Mouse (Mus musculus) midbrain, embryonic 11.5 days (tissue): Measurements from ENCODE around the gene Pex14. TPM values are rescaled to one million over a fixed set of nuclear protein-coding genes. Genes with fewer than 3 reads are reported as not detected.

Experiments
- ATAC-seq: fragments of 200-750 bp; cut with Nextera tagmentation; 2 replicates; pipeline ENCODE4 v1.8.0; 2017; ENCODE audit warnings: moderate TSS enrichment, moderate library complexity; ENCODE audit not compliant: low FRiP score
- DNase-seq: peaks from one replicate; pipeline ENCODE4 v3.0.0; 2015; ENCODE audit warnings: low spot score; ENCODE audit errors: missing footprints
- H3K27ac ChIP-seq: fragments of 300-500 bp; sonication (generic); 2 replicates; pipeline ENCODE4 v1.5.1; 2014; ENCODE audit warnings: low read depth, low read length
- H3K27me3 ChIP-seq: fragments of 300-500 bp; sonication (generic); 2 replicates; pipeline ENCODE4 v1.6.1; 2014; ENCODE audit warnings: mild to moderate bottlenecking, low read length, moderate library complexity, mixed read lengths; ENCODE audit not compliant: control insufficient read depth, insufficient read depth
- H3K36me3 ChIP-seq: fragments of 300-500 bp; sonication (generic); 2 replicates; pipeline ENCODE4 v1.6.1; 2014; ENCODE audit warnings: mild to moderate bottlenecking, low read length, moderate library complexity, mixed read lengths; ENCODE audit not compliant: control insufficient read depth, insufficient read depth
- H3K4me1 ChIP-seq: fragments of 300-500 bp; sonication (generic); 2 replicates; pipeline ENCODE4 v1.6.1; 2014; ENCODE audit warnings: low read length; ENCODE audit not compliant: control insufficient read depth, insufficient read depth
- H3K4me2 ChIP-seq: fragments of 300-500 bp; sonication (generic); 2 replicates; pipeline ENCODE4 v1.6.1; 2014; ENCODE audit warnings: mild to moderate bottlenecking, moderate library complexity
- H3K4me3 ChIP-seq: fragments of 300-500 bp; sonication (generic); 2 replicates; pipeline ENCODE4 v1.5.1; 2014; ENCODE audit warnings: low read depth, low read length
- H3K9ac ChIP-seq: fragments of 300-500 bp; sonication (generic); 2 replicates; pipeline ENCODE4 v1.6.1; 2014; ENCODE audit warnings: low read length
- H3K9me3 ChIP-seq: fragments of 300-500 bp; sonication (generic); 2 replicates; pipeline ENCODE4 v1.6.1; 2016; ENCODE audit warnings: low read length; ENCODE audit not compliant: control insufficient read depth
- WGBS: fragments of 180-500 bp; shearing (Covaris S2); extraction: QIAGEN DNeasy Blood & Tissue Kit; methylation state at CpG from one replicate; pipeline ENCODE4 v1.1.7; 2014; 5-methylcytosine and 5-hydroxymethylcytosine counted together
- polyA plus RNA-seq: library from polyadenylated mRNA; unstranded; fragments of >200 nt; fragmentation: Nextera tagmentation; extraction: Ambion mirVana; gene quantifications from 2 replicates; pipeline ENCODE4 v1.2.1, GENCODE M21; 2014

Gene Pex14
- polyA plus RNA-seq, 1 experiment from 2014 or later, result 35.9 TPM

DNA sequence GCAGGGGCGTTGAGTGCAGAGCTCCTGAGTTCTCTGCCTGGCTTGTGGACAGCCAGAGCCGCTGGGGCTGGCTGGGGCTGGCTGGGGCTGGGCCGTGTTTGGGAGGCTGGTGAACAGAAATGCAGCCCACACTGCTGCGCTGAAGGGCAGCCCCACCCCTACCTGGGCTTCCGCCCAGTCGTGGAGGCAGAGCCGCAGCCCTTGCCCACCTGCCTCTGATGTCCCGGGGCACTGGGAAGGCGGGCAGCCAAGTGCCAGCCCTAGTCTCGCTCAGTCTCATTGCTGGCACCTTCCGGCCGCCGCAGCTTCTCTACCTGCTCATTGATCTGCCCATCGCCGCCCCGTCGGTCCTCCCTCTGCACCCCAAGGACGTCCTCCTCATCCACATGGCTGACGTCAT is 138.6 kb downstream of the Pex14 start:
- no peaks in the 10 kb centered on the region for H3K9me3 ChIP-seq
- ATAC-seq, result 0 out of 2 replicates have a peak, but pooled peaks have one; percentile 5
- H3K36me3 ChIP-seq, result no peaks in the 10 kb centered on the region
- WGBS, result 94% methylated on average over 19 of the region's 19 CpGs
- no peak overlapping the region for H3K4me2 ChIP-seq
- no peak overlapping the region for H3K4me3 ChIP-seq
- no peak overlapping the region for H3K9ac ChIP-seq
- no peak overlapping the region for H3K27ac ChIP-seq
- no peaks in the 10 kb centered on the region for H3K4me1 ChIP-seq
- DNase-seq, result no peak
- no peaks in the 10 kb centered on the region for H3K27me3 ChIP-seq

DNA sequence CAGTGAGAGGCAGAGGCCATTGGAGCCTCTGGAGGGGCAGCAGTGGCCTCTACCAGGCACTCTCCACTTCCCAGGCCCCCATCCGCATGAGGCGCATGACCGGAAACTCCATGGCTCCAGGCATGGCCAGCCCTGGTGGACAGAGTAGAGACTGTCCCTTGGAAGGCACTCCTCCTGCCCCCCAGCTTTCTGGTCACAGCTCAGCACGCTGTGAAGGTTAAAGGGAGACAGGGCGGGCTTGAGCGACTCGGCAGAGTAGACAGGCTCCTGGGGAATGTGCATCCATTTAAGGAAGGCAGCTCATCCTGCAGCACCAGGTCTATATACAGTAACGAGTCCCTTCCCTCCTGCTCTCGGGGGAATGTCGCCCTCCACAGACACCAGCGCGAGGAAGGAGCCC is 139.7 kb downstream of the Pex14 start:
- H3K36me3 ChIP-seq, result no peaks in the 10 kb centered on the region
- no peak for ATAC-seq
- no peaks in the 10 kb centered on the region for H3K27me3 ChIP-seq
- 78% methylated on average over 12 of the region's 12 CpGs for WGBS
- no peak for DNase-seq
- no peaks in the 10 kb centered on the region for H3K4me1 ChIP-seq
- no peak overlapping the region for H3K27ac ChIP-seq
- H3K9me3 ChIP-seq, result no peaks in the 10 kb centered on the region
- H3K9ac ChIP-seq, result no peak overlapping the region
- no peak overlapping the region for H3K4me2 ChIP-seq
- H3K4me3 ChIP-seq, result no peak overlapping the region

DNA sequence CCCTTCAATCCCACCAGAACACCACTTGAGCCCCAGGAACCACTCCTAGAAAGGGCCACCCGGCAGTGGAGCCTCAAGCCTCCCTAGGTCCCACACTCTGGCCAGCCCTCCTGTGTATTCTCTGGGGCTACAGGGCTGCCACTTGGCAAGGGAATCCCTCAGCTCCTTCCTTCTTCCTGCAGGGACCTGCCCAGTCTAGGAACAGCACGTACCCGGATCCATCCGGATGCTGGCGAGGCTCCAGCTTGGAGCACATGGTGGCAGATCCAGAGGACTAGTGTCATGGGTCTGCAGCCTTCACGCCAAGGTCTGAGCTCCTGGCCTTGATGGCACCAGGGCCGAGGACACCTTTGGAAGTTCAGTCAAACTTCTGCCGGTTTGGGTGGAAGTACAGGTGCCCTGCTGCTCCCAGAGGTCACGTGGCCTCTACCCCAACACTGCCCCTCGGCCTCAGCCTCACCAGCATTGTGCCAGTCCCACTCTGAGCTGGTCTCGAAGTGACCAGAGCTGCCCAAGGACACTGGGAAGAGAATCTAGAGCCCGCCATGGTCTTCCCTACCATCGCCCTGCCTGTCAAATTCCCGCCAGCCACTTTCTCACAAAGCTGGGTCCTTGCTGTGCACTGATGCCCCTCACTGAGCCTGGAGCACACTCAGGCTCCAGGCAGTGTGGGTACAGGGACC is 144.4 kb downstream of the Pex14 start:
- Histone ChIP-seq H3K4me1 (peaks cover 11% of the 10 kb centered on the region), H3K36me3 (no peaks in the 10 kb centered on the region), H3K9me3 (no peaks in the 10 kb centered on the region), H3K27ac (no peak overlapping the region), H3K4me2 (no peak overlapping the region), H3K9ac (no peak overlapping the region), H3K4me3 (no peak overlapping the region), H3K27me3 (peaks cover 33% of the 10 kb centered on the region)
- WGBS, result 89% methylated on average over 14 of the region's 14 CpGs
- ATAC-seq, result no peak
- DNase-seq, result no peak

DNA sequence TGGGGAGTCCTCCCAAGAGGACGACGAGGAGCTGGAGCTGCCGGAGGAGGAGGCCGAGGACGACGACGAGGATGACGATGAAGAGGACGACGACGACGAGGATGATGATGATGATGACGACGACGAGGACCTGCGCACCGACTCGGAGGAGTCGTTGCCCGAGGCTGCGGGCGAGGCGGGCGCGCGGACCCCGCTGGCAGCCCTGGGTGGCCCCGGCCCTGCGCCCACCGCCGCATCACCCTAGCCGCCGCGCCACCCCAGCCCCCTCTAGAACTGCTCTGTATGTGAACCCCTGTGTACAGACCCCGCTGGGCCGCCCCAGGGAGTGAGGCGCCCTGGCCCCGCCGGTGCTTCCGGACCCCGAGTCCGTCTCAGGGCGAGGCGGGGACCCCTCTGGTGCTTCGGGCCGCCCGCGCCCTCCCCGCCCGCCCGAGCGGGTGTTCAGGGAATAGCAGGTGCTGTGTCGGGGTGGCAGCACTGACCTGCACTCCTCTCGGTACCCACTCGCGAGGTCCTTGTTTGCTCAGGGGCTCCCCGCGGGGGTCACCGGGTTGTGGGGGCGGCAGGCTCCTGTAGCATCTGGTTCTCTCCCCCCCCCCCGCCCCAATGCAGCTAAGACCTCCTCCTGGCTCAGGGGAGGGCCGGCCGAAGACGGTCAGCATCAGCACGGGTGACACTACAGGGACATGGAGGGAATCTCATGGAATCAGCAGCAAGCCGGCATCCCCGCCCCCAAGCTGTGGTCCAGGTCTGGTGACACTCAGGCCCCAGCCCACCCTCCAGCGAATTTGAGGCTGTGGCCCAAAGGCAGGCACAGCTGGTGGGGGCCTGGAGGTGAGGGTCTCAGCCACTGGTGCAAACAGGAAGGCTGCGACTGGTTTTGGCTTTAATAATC is 147.1 kb downstream of the Pex14 start:
- H3K27me3 ChIP-seq, result peaks cover 53% of the 10 kb centered on the region

DNA sequence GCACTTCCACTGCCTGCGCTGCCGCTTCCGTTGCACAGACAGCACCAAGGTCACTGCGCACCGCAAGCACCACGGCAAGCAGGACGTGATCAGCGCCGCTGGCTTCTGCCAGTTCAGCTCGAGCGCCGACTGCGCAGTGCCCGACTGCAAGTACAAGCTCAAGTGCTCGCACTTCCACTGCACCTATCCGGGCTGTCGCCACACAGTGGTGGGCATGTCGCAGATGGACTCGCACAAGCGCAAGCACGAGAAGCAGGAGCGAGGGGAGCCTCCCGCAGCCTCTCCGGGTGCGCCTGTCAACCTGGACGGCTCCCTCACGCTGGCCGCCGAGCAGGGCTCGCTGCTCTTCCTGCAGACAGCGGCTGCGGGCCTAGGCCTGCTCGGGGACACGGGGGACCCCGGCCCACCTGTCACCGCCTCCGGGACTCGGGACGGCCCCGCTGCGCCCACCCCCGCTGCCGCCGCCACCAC is 147.8 kb downstream of the Pex14 start:
- Histone ChIP-seq H3K9ac (peak overlapping the region; percentile 57), H3K4me2 (peak overlapping the region; percentile 75), H3K27ac (no peak overlapping the region), H3K4me3 (peak overlapping the region; percentile 38), H3K27me3 (peaks cover 53% of the 10 kb centered on the region), H3K36me3 (no peaks in the 10 kb centered on the region), H3K9me3 (no peaks in the 10 kb centered on the region), H3K4me1 (peaks cover 11% of the 10 kb centered on the region)
- peak; percentile 97 for DNase-seq
- ATAC-seq, result peak; percentile 34
- WGBS, result 4% methylated on average over 44 of the region's 44 CpGs

More for the DNA sequence above, 147.1 kb downstream of the Pex14 start:
- Histone ChIP-seq H3K4me1 (peaks cover 11% of the 10 kb centered on the region), H3K27ac (no peak overlapping the region), H3K4me2 (peak overlapping the region; percentile 75), H3K4me3 (peak overlapping the region; percentile 38), H3K36me3 (no peaks in the 10 kb centered on the region), H3K9ac (peak overlapping the region; percentile 57), H3K9me3 (no peaks in the 10 kb centered on the region)
- WGBS, result 2% methylated on average over 69 of the region's 69 CpGs
- ATAC-seq, result peak; percentile 65
- peak; percentile 94 for DNase-seq

DNA sequence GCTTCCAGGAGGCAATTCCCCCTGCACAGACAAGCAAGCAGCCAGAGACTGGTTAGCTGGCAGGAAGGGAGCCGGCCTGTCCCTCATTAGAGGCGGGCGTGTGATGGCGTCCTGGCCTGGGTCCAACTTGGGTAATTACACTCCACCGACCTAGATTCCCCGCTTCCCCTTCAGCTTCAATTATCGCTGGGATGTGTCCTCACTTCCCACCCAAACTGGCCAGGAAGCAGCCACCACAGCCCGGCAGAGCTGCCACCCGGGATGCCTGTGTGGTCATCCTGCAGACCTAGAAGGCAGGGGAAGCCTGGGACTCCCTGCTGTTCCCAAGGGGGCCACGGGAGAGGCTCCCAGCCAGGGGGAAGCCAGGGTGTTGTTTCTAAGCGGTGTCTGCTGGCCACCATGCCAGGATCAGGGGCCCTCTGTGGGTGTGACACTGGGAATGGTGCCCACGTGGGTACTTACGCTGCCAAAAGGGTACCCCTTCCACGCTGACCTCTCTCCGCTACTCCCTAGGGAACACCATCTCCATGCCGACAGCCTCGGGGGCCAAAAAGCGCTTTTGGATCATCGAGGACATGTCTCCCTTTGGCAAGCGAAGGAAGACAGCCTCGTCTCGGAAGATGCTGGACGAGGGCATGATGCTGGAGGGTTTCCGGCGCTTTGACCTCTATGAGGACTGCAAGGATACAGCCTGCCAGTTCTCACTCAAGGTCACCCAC is 148.6 kb downstream of the Pex14 start:
- DNase-seq (peak; percentile 91), ATAC-seq (no peak)
- Histone ChIP-seq H3K36me3 (no peaks in the 10 kb centered on the region), H3K9me3 (no peaks in the 10 kb centered on the region), H3K4me1 (peaks cover 11% of the 10 kb centered on the region), H3K27me3 (peaks cover 53% of the 10 kb centered on the region), H3K27ac (no peak overlapping the region), H3K4me3 (no peak overlapping the region), H3K9ac (no peak overlapping the region), H3K4me2 (no peak overlapping the region)
- 49% methylated on average over 25 of the region's 25 CpGs for WGBS

DNA sequence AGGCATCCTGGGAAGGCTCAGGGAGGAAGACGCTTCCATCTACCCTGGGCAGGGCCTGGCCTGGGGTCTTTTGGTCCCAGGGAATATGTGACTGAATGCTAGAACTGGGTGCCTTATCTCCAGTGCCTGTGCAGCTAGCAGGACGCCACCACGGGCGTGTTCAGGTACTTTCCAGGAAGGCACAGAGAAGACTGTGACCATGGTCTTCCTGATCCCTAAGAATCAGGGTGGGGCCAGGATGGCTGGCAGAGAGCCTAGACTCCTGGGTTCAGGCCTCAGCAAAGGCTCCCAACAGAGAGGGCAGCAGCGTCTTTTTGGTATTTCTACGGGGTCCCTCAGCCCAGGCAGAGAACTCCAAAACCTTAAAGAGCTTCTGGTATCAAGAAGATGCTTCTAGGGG is 149.2 kb downstream of the Pex14 start:
- peaks cover 53% of the 10 kb centered on the region for H3K27me3 ChIP-seq
- H3K36me3 ChIP-seq, result no peaks in the 10 kb centered on the region
- peaks cover 11% of the 10 kb centered on the region for H3K4me1 ChIP-seq
- no peak overlapping the region for H3K27ac ChIP-seq
- no peaks in the 10 kb centered on the region for H3K9me3 ChIP-seq
- WGBS, result 79% methylated on average over 6 of the region's 6 CpGs
- no peak for ATAC-seq
- H3K4me3 ChIP-seq, result no peak overlapping the region
- DNase-seq, result no peak
- H3K9ac ChIP-seq, result no peak overlapping the region
- no peak overlapping the region for H3K4me2 ChIP-seq

DNA sequence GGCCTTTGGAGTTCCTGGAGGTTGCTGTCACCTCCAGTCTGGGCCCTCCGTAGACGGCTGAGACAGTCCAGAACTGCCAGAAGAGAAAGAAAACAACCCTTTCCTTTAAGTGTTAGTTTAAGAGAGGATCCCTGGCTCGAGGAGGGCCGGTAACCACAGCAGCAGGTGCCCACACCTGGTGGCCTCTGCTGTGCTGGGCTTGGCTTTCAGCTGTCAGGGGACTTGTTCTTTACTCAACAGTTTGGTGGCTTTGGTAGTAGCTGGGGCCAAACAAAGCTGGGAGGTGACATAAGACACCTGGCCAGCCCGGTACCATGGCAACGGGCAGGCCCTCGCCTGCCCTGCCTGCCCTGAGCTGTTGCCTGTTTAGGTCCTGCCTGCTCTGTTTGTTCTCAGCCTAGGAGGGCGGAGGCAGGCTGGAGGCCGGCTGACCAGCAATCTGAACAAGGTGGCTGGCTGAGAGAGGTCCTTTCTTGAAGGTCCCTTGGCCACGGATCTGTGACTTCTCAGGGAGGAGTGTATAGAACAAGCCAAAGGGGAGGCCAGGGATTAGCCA is 151.8 kb downstream of the Pex14 start:
- Histone ChIP-seq H3K4me2 (no peak overlapping the region), H3K4me1 (peaks cover 10% of the 10 kb centered on the region), H3K36me3 (no peaks in the 10 kb centered on the region), H3K9me3 (no peaks in the 10 kb centered on the region), H3K27me3 (peaks cover 54% of the 10 kb centered on the region), H3K9ac (no peak overlapping the region), H3K27ac (no peak overlapping the region), H3K4me3 (no peak overlapping the region)
- DNase-seq (no peak), ATAC-seq (no peak)
- WGBS, result 57% methylated on average over 10 of the region's 10 CpGs
